Mouse (Mus musculus) CH12.LX (cell line): ENCODE results near the gene Stxbp1. TPM values are rescaled to one million over a fixed set of nuclear protein-coding genes. Genes with fewer than 3 reads are reported as not detected.

Experiments used
- DNase-seq: peaks from one replicate; pipeline ENCODE4 v3.0.0-alpha.2; 2013; ENCODE audit errors: extremely low read depth
- H3K27ac ChIP-seq: 2 replicates; pipeline ENCODE4 v1.5.1; 2012; ENCODE audit warnings: low read depth, mild to moderate bottlenecking, control low read depth, moderate library complexity; ENCODE audit not compliant: insufficient read depth
- H3K27me3 ChIP-seq: replicated peaks from 2 replicates; pipeline ENCODE3; 2012; ENCODE audit warnings: inconsistent platforms
- H3K36me3 ChIP-seq, 2 experiments: replicated peaks in 1 of 2; 2 replicates each; pipeline versions ENCODE3 to v1.6.1; 2012; ENCODE audit warnings: inconsistent platforms in 1 of 2, low read length in 1 of 2, mild to moderate bottlenecking in 1 of 2, mixed read lengths in 1 of 2, moderate library complexity in 1 of 2; ENCODE audit not compliant: control insufficient read depth in 1 of 2, insufficient read depth in 1 of 2
- H3K4me1 ChIP-seq, 2 experiments: 2 replicates each; pipeline ENCODE4 v1.6.1; 2012; ENCODE audit warnings: inconsistent platforms in 1 of 2, moderate library complexity in 1 of 2; ENCODE audit not compliant: insufficient read depth in 2 of 2, control insufficient read depth in 1 of 2
- H3K4me2 ChIP-seq: 2 replicates; pipeline ENCODE4 v1.6.1; 2012; ENCODE audit warnings: low read depth, mild to moderate bottlenecking, control low read depth; ENCODE audit not compliant: poor library complexity, insufficient read depth, severe bottlenecking
- H3K4me3 ChIP-seq, 3 experiments: fragments of 150-350 bp in 1 of 3; sonication (generic) in 1 of 3; replicated peaks in 1 of 3; 2 replicates each; pipeline versions ENCODE3 to v1.5.1; 2011 to 2012; ENCODE audit warnings: low read depth in 2 of 3, low read length in 2 of 3, mild to moderate bottlenecking in 2 of 3, moderate library complexity in 2 of 3, control low read depth in 1 of 3, improper control_type of control experiment in 1 of 3, inconsistent platforms in 1 of 3, mixed read lengths in 1 of 3; ENCODE audit not compliant: poor library complexity in 1 of 3
- H3K79me2 ChIP-seq: replicated peaks from 2 replicates; pipeline ENCODE4 v1.6.1; 2012; ENCODE audit warnings: mild to moderate bottlenecking, moderate library complexity; ENCODE audit not compliant: control insufficient read depth, poor library complexity, insufficient read depth, severe bottlenecking; ENCODE audit errors: extremely low read depth
- H3K9ac ChIP-seq: 2 replicates; pipeline ENCODE4 v1.6.1; 2012; ENCODE audit warnings: low read depth, mild to moderate bottlenecking, control low read depth, moderate library complexity; ENCODE audit not compliant: insufficient read depth
- H3K9me3 ChIP-seq: replicated peaks from 2 replicates; pipeline ENCODE3; 2012; ENCODE audit warnings: low read length, inconsistent platforms, mixed read lengths
- CHD1 ChIP-seq: IDR thresholded peaks from 2 replicates; pipeline ENCODE4 v1.6.1; 2012; ENCODE audit warnings: low read depth, low read length, improper control_type of control experiment, inconsistent platforms
- CTCF ChIP-seq, 2 experiments: IDR thresholded peaks in 1 of 2; conservative IDR thresholded peaks in 1 of 2; 2 replicates each; pipeline ENCODE4 v1.5.1; 2011 to 2012; ENCODE audit warnings: low read depth in 2 of 2, low read length in 2 of 2, improper control_type of control experiment in 1 of 2, inconsistent platforms in 1 of 2, mild to moderate bottlenecking in 1 of 2, moderate library complexity in 1 of 2
- E2F4 ChIP-seq: IDR thresholded peaks from 2 replicates; pipeline ENCODE4 v1.6.1; 2011; ENCODE audit warnings: low read depth, low read length, improper control_type of control experiment; ENCODE audit not compliant: insufficient replicate concordance
- GABPA ChIP-seq: IDR thresholded peaks from 2 replicates; pipeline ENCODE4 v1.6.1; 2012; ENCODE audit warnings: low read depth, low read length, improper control_type of control experiment, inconsistent platforms; ENCODE audit not compliant: insufficient replicate concordance
- KAT2A ChIP-seq: IDR thresholded peaks from 2 replicates; pipeline ENCODE4 v1.6.1; 2012; ENCODE audit warnings: low read length, improper control_type of control experiment, inconsistent platforms; ENCODE audit not compliant: insufficient replicate concordance
- MEF2A ChIP-seq: IDR thresholded peaks from 2 replicates; pipeline ENCODE4 v1.6.1; 2014; ENCODE audit warnings: low read depth, mild to moderate bottlenecking, inconsistent platforms, low read length, improper control_type of control experiment, borderline replicate concordance
- MYC ChIP-seq: IDR thresholded peaks from 2 replicates; pipeline ENCODE4 v1.6.1; 2011; ENCODE audit warnings: low read depth, mild to moderate bottlenecking, improper control_type of control experiment, low read length
- NRF1 ChIP-seq: IDR thresholded peaks from 2 replicates; pipeline ENCODE4 v1.6.1; 2014; ENCODE audit warnings: low read depth, mild to moderate bottlenecking, inconsistent platforms, low read length, improper control_type of control experiment, moderate library complexity
- RAD21 ChIP-seq: IDR thresholded peaks from 2 replicates; pipeline ENCODE4 v1.6.1; 2011; ENCODE audit warnings: low read depth, mild to moderate bottlenecking, low read length, improper control_type of control experiment, moderate library complexity
- RCOR1 ChIP-seq: conservative IDR thresholded peaks from 2 replicates; pipeline ENCODE4 v1.6.1; 2012; ENCODE audit warnings: low read depth, mild to moderate bottlenecking, inconsistent platforms, low read length, improper control_type of control experiment
- SIN3A ChIP-seq: IDR thresholded peaks from 2 replicates; pipeline ENCODE4 v1.6.1; 2012; ENCODE audit warnings: low read length, improper control_type of control experiment, inconsistent platforms
- SMC3 ChIP-seq: IDR thresholded peaks from 2 replicates; pipeline ENCODE4 v1.6.1; 2011; ENCODE audit warnings: low read depth, low read length, improper control_type of control experiment
- TCF12 ChIP-seq: IDR thresholded peaks from 2 replicates; pipeline ENCODE4 v1.6.1; 2014; ENCODE audit warnings: low read depth, mild to moderate bottlenecking, inconsistent platforms, low read length, improper control_type of control experiment
- USF2 ChIP-seq: conservative IDR thresholded peaks from 2 replicates; pipeline ENCODE4 v1.6.1; 2011; ENCODE audit warnings: low read depth, low read length, improper control_type of control experiment
- ZKSCAN1 ChIP-seq: IDR thresholded peaks from 2 replicates; pipeline ENCODE4 v1.6.1; 2012; ENCODE audit warnings: low read depth, inconsistent platforms, low read length, improper control_type of control experiment, borderline replicate concordance
- ZNF384 ChIP-seq: IDR thresholded peaks from 2 replicates; pipeline ENCODE4 v1.6.1; 2012; ENCODE audit warnings: low read depth, low read length, improper control_type of control experiment, inconsistent platforms
- dilution Hi-C: fragments of 300-500 bp; cut with MboI; formaldehyde crosslinking; loops from 2 replicates; pipeline ENCODE4 v1.14.3; 2020; ENCODE audit warnings: low sequenced_read_pairs; ENCODE audit not compliant: extremely low pct_unique_long_range_greater_than_20kb, extremely low pct_ligation_motif_present
- in situ Hi-C: fragments of 300-500 bp; cut with MboI; formaldehyde crosslinking; loops from 3 replicates; pipeline ENCODE4 v1.14.3; 2019; ENCODE audit warnings: low sequenced_read_pairs, low pct_ligation_motif_present, low pct_unique_long_range_greater_than_20kb, mixed read lengths
- polyA plus RNA-seq: library from polyadenylated mRNA; unstranded; fragments of >175 nt; gene quantifications from 2 replicates; pipeline ENCODE4 v1.2.1, GENCODE M21; 2012; ENCODE audit warnings: low read depth; ENCODE audit not compliant: insufficient read length
- total RNA-seq, 2 experiments: library from RNA; depleted of rRNA; stranded (reverse); fragments of 300-350 nt in 1 of 2; fragments of >200 nt in 1 of 2; gene quantifications; 2 replicates each; pipeline ENCODE4 v1.2.3; 2012 to 2014

Stxbp1 gene
- total and polyA plus RNA-seq, 3 experiments = 1.5 to 8.3 (median 2.5) TPM

GRCm38 (mm10) chr2:32867354-32867753, 20.3 kb upstream of the Stxbp1 start:
- no peak overlapping the region for H3K4me3 ChIP-seq
- no peaks in the 10 kb centered on the region for H3K79me2 ChIP-seq
- TF ChIP-seq ZKSCAN1 = no peak
- TF ChIP-seq ZNF384 = no peak
- TF ChIP-seq RCOR1 = no peak
- TF ChIP-seq E2F4 = no peak
- no peak for TF ChIP-seq CHD1
- no peak for TF ChIP-seq USF2
- no peak for TF ChIP-seq KAT2A
- TF ChIP-seq, all 38 proteins: peak for 0
- in situ Hi-C loops = no loop called here
- Histone ChIP-seq H3K4me2 (no peak overlapping the region), H3K27ac (no peak overlapping the region), H3K4me1 (peaks cover 0 to 13% of the 10 kb centered on the region in 2 experiments; a peak in 2 of 4 replicates), H3K36me3 (no peaks in the 10 kb centered on the region), H3K27me3 (no peaks in the 10 kb centered on the region), H3K9ac (no peak overlapping the region), H3K9me3 (no peaks in the 10 kb centered on the region)
- dilution Hi-C loops = no loop called here
- no peak for DNase-seq

DNA sequence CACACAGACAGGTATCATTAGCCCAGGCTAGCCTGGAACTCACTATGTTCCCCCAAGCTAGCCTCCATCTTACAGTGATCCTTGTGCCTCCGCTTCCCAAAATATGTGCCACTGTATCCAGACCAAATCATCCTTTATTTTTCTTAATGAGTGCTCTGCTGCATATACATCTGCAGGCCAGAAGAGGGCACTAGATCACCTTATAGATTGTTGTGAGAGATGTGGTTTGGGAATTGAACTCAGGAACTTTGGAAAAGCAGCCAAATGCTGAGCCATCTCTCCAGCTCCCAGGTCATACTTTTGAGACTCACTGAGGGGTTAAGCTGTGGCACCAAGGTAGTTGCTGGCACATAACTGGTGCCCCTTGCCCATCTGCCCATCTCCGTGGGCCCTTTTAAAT, 17.7 kb upstream of the Stxbp1 start:
- Histone ChIP-seq H3K79me2 (no peaks in the 10 kb centered on the region), H3K4me1 (peaks cover 0 to 2% of the 10 kb centered on the region in 2 experiments; a peak in 2 of 4 replicates), H3K27me3 (no peaks in the 10 kb centered on the region), H3K4me2 (no peak overlapping the region), H3K4me3 (no peak overlapping the region), H3K9me3 (no peaks in the 10 kb centered on the region), H3K27ac (no peak overlapping the region), H3K36me3 (no peaks in the 10 kb centered on the region), H3K9ac (no peak overlapping the region)
- in situ Hi-C loops (no loop called here), dilution Hi-C loops (no loop called here)
- no peak for DNase-seq
- peak; percentile 46 for TF ChIP-seq SMC3
- TF ChIP-seq MYC = no peak
- TF ChIP-seq CTCF (conservative IDR thresholded peaks at IDR 0.05 in 1 of 2, IDR thresholded peaks at IDR 0.05 in 1 of 2; ENCODE audit: low read depth in 2 of 2, low read length in 2 of 2) = peak; percentile 59 to 77
- TF ChIP-seq MEF2A = no peak
- no peak for TF ChIP-seq KAT2A
- TF ChIP-seq NRF1 = no peak
- peak; percentile 67 for TF ChIP-seq RAD21
- no peak for TF ChIP-seq GABPA
- TF ChIP-seq TCF12 = no peak
- no peak for TF ChIP-seq USF2
- no peak for TF ChIP-seq SIN3A
- no peak for TF ChIP-seq E2F4
